Mouse (Mus musculus): ENCODE measurements around the gene Selenbp1.
"Not testable (repeated sequence)": the region's sequence is repeated elsewhere in the genome, so short reads cannot be mapped to it uniquely, and the experiment has no call there.

- TF ChIP-seq EP300 (IDR thresholded peaks at IDR 0.05; ENCODE audit: low read depth in 1 of 2, low read length in 2 of 2); ZNF384 (IDR thresholded peaks at IDR 0.05; ENCODE audit: low read depth, low read length); CTCF (IDR thresholded peaks at IDR 0.05 in 2 of 3, conservative IDR thresholded peaks at IDR 0.05 in 1 of 3; ENCODE audit: control insufficient read depth in 1 of 3, insufficient read depth in 1 of 3, low read depth in 2 of 3, low read length in 3 of 3, poor library complexity in 1 of 3, severe bottlenecking in 1 of 3); RCOR1 (IDR thresholded peaks at IDR 0.05; ENCODE audit: low read depth, low read length); ZC3H11A (IDR thresholded peaks at IDR 0.05; ENCODE audit: low read depth, low read length); POLR2AphosphoS2 (IDR thresholded peaks at IDR 0.05; ENCODE audit: low read length); UBTF (IDR thresholded peaks at IDR 0.05; ENCODE audit: borderline replicate concordance, insufficient read depth, low read depth, low read length): not testable (repeated sequence)
These were observed 577 bp upstream of the Selenbp1 start for GRCm38 (mm10) chr3:94932279-94932678.

Data from MEL (cell line).